Mouse (Mus musculus): ENCODE data around the gene Nxn. TPM values are rescaled to one million over a fixed set of nuclear protein-coding genes. Genes with fewer than 3 reads are reported as not detected.

Nxn gene
- polyA plus RNA-seq, 1 experiment from 2014 or later = 2.6 TPM

DNA sequence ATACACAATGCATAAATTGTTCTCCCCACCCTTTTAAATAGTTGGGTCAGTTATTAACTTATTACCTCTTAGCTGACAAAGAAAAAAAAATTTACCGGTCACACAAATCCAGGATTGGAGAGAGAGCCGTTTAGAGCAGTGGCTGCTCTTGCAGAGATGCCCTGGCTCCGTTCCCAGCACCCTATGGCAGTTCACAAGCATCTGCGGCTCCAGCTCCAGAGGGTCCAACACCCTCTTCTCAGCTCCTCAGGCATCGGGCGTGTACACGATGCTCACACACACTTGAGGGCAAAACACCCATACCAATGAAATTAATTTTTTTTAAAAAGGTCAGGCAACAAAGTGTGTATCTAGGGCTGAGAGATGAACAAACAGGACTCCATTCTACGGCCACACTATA, 60.3 kb downstream of the Nxn start:
- DNase-seq (no peak), ATAC-seq (no peak)
- 79% methylated on average over 8 of the region's 8 CpGs for WGBS (ENCODE audit: insufficient replicate concordance)
- Histone ChIP-seq H3K27ac (ENCODE audit: low read depth) (no peak overlapping the region), H3K36me3 (replicated peaks; ENCODE audit: insufficient read depth, low read length) (no peaks in the 10 kb centered on the region), H3K9ac (replicated peaks) (no peak overlapping the region), H3K27me3 (ENCODE audit: insufficient read depth, low read length) (no peaks in the 10 kb centered on the region), H3K4me1 (ENCODE audit: insufficient read depth) (no peaks in the 10 kb centered on the region), H3K4me2 (ENCODE audit: low read depth, low read length) (no peak overlapping the region), H3K9me3 (ENCODE audit: low read length) (no peaks in the 10 kb centered on the region), H3K4me3 (ENCODE audit: low read depth, low read length) (no peak overlapping the region)
- TF ChIP-seq EP300 (IDR thresholded peaks at IDR 0.05; ENCODE audit: low read depth) (no peak), CTCF (IDR thresholded peaks at IDR 0.05; ENCODE audit: low read depth) (no peak)

DNA sequence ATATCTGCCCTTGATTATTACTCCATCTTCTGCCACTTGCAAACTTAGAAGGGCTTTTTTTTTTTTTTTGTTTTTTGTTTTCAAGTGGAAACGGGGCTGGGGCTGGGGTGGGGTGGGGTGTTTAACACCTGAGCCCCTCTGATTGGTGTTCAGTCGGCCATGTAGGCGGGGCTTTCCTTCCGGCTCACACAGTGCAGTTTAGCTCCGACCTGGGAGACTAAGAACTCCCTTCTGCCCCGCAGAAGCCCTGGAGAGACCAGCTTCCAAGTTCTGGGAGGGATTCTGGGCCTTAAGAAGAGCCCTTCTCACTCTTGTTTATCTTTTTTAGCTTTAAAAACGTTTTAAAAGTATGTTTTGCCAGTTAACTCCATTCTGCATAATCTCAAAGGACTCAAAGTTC, 61.2 kb downstream of the Nxn start:
- no peaks in the 10 kb centered on the region for H3K27me3 ChIP-seq (ENCODE audit: insufficient read depth, low read length)
- no peak overlapping the region for H3K27ac ChIP-seq (ENCODE audit: low read depth)
- no peaks in the 10 kb centered on the region for H3K36me3 ChIP-seq (replicated peaks; ENCODE audit: insufficient read depth, low read length)
- no peak overlapping the region for H3K4me3 ChIP-seq (ENCODE audit: low read depth, low read length)
- DNase-seq (no peak), ATAC-seq (no peak)
- H3K9ac ChIP-seq (replicated peaks) = no peak overlapping the region
- no peaks in the 10 kb centered on the region for H3K4me1 ChIP-seq (ENCODE audit: insufficient read depth)
- no peak overlapping the region; the same call in 1 of the 2 replicates for H3K4me2 ChIP-seq (ENCODE audit: low read depth, low read length)
- no peaks in the 10 kb centered on the region for H3K9me3 ChIP-seq (ENCODE audit: low read length)
- WGBS (ENCODE audit: insufficient replicate concordance) = 11% methylated on average over 7 of the region's 7 CpGs
- TF ChIP-seq CTCF (IDR thresholded peaks at IDR 0.05; ENCODE audit: low read depth) (no peak), EP300 (IDR thresholded peaks at IDR 0.05; ENCODE audit: low read depth) (no peak)

DNA sequence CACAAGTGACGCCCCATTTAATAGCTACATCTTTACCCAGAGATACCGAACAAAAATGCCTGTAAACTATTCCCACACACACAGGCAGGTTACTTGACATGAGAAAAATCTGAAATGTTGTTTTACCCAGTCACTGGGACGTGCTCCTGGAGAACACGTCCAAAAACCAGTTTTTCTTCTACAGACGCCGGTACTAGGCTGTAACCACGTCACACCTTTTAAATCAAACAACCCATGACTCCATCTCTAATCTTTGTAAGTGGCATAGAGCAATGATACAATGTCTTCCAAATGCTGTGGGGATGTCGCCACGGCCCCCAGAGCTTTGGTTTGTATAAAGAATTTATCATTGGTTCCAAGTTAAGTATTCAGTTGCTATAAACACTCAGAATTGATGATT, 61.7 kb downstream of the Nxn start:
- no peak for TF ChIP-seq EP300 (IDR thresholded peaks at IDR 0.05; ENCODE audit: low read depth)
- TF ChIP-seq CTCF (IDR thresholded peaks at IDR 0.05; ENCODE audit: low read depth) = no peak
- Histone ChIP-seq H3K4me1 (ENCODE audit: insufficient read depth) (no peaks in the 10 kb centered on the region), H3K4me3 (ENCODE audit: low read depth, low read length) (no peak overlapping the region), H3K9ac (replicated peaks) (no peak overlapping the region), H3K9me3 (ENCODE audit: low read length) (no peaks in the 10 kb centered on the region), H3K4me2 (ENCODE audit: low read depth, low read length) (no peak overlapping the region), H3K36me3 (replicated peaks; ENCODE audit: insufficient read depth, low read length) (no peaks in the 10 kb centered on the region), H3K27me3 (ENCODE audit: insufficient read depth, low read length) (no peaks in the 10 kb centered on the region), H3K27ac (ENCODE audit: low read depth) (no peak overlapping the region)
- ATAC-seq = no peak
- DNase-seq = no peak
- WGBS (ENCODE audit: insufficient replicate concordance) = 74% methylated on average over 9 of the region's 9 CpGs

DNA sequence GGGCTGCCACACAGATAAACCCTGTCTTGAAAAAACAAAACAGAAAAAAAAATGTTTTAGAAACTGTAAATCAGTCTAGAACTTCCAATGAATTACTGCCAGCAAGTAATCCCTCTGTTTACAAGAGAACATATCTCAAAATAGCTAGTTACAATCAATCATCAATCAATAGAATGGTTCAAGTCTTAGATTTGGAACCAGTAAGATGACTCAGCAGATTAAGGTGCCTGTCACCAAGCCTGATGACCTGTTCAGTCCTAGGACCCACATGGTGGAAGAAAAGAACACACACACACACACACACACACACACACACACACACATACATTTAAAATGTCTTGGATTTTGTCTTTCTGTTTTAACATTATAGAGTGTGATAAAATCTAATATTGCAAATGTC, 62.7 kb downstream of the Nxn start:
- TF ChIP-seq CTCF (IDR thresholded peaks at IDR 0.05; ENCODE audit: low read depth) (no peak), EP300 (IDR thresholded peaks at IDR 0.05; ENCODE audit: low read depth) (no peak)
- Histone ChIP-seq H3K4me2 (ENCODE audit: low read depth, low read length) (no peak overlapping the region), H3K4me1 (ENCODE audit: insufficient read depth) (no peaks in the 10 kb centered on the region), H3K9ac (replicated peaks) (no peak overlapping the region), H3K4me3 (ENCODE audit: low read depth, low read length) (no peak overlapping the region), H3K27me3 (ENCODE audit: insufficient read depth, low read length) (no peaks in the 10 kb centered on the region), H3K27ac (ENCODE audit: low read depth) (no peak overlapping the region), H3K36me3 (replicated peaks; ENCODE audit: insufficient read depth, low read length) (no peaks in the 10 kb centered on the region), H3K9me3 (ENCODE audit: low read length) (no peaks in the 10 kb centered on the region)
- ATAC-seq (no peak), DNase-seq (no peak)

DNA sequence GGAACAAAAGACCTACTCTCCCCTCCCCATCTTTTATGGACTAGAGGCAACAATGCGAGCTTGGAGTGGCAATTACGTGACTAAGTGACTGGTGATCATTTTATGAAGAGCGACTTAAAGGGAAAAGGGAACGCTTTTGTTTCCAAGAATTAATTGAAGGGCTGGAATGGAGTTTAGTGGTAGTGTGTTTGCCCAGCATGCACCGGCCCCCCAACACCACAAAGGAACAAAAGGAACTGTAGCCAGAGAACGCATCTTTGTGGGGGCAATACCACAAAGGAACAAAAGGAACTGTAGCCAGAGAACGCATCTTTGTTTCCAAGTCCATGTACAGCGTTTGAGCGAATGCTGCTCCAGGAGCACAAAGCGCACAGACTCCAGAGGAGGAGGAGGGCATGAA, 64.0 kb downstream of the Nxn start:
- TF ChIP-seq EP300 (IDR thresholded peaks at IDR 0.05; ENCODE audit: low read depth) (no peak), CTCF (IDR thresholded peaks at IDR 0.05; ENCODE audit: low read depth) (no peak)
- H3K27me3 ChIP-seq (ENCODE audit: insufficient read depth, low read length) = no peaks in the 10 kb centered on the region
- no peak for ATAC-seq
- no peak overlapping the region for H3K4me2 ChIP-seq (ENCODE audit: low read depth, low read length)
- no peak overlapping the region for H3K9ac ChIP-seq (replicated peaks)
- H3K27ac ChIP-seq (ENCODE audit: low read depth) = no peak overlapping the region
- H3K36me3 ChIP-seq (replicated peaks; ENCODE audit: insufficient read depth, low read length) = no peaks in the 10 kb centered on the region
- H3K9me3 ChIP-seq (ENCODE audit: low read length) = no peaks in the 10 kb centered on the region
- H3K4me1 ChIP-seq (ENCODE audit: insufficient read depth) = no peaks in the 10 kb centered on the region
- H3K4me3 ChIP-seq (ENCODE audit: low read depth, low read length) = no peak overlapping the region
- DNase-seq = no peak
- 88% methylated on average over 10 of the region's 10 CpGs for WGBS (ENCODE audit: insufficient replicate concordance)

DNA sequence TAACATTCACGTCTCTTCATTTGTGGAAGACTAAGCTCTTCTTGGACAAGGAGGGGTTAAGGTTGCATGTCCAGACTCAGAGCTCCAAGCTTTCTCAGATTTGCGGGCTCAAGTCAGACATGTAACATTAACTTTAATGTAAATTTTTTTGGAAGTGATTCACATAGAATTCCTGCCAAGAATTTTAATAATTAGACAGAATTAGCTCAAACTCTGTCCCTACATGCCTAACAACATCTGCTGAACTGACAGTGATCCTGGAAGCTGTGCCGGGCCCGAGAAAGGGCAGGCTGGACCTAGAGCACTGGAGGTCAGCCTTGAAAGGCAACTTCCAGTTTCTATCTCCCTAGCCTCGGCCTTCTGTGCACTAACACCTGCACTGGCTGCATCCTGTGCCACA, 66.7 kb downstream of the Nxn start:
- 61% methylated on average over 5 of the region's 5 CpGs for WGBS (ENCODE audit: insufficient replicate concordance)
- ATAC-seq (no peak), DNase-seq (no peak)
- no peak for TF ChIP-seq EP300 (IDR thresholded peaks at IDR 0.05; ENCODE audit: low read depth)
- no peak for TF ChIP-seq CTCF (IDR thresholded peaks at IDR 0.05; ENCODE audit: low read depth)
- Histone ChIP-seq H3K27me3 (ENCODE audit: insufficient read depth, low read length) (no peaks in the 10 kb centered on the region), H3K36me3 (replicated peaks; ENCODE audit: insufficient read depth, low read length) (no peaks in the 10 kb centered on the region), H3K9ac (replicated peaks) (no peak overlapping the region), H3K27ac (ENCODE audit: low read depth) (no peak overlapping the region), H3K4me2 (ENCODE audit: low read depth, low read length) (no peak overlapping the region), H3K4me3 (ENCODE audit: low read depth, low read length) (no peak overlapping the region), H3K9me3 (ENCODE audit: low read length) (no peaks in the 10 kb centered on the region), H3K4me1 (ENCODE audit: insufficient read depth) (peaks cover 6% of the 10 kb centered on the region; the same call in 1 of the 2 replicates)
